Mouse (Mus musculus) limb, embryonic 11.5 days (tissue): Measurements from ENCODE around the gene Prkaa1. TPM values are rescaled to one million over a fixed set of nuclear protein-coding genes. Genes with fewer than 3 reads are reported as not detected.

Experiments used
- ATAC-seq: fragments of 200-750 bp; cut with Nextera tagmentation; 2 replicates; pipeline ENCODE4 v1.8.0; 2017; ENCODE audit warnings: low read depth; ENCODE audit not compliant: insufficient number of reproducible peaks, low FRiP score, low TSS enrichment
- DNase-seq: peaks from one replicate; pipeline ENCODE4 v3.0.0-alpha.2; 2015; ENCODE audit warnings: low spot score
- H3K27ac ChIP-seq: fragments of 300-500 bp; sonication (generic); replicated peaks from 2 replicates; pipeline ENCODE4 v1.5.1; 2014; ENCODE audit warnings: low read depth, mild to moderate bottlenecking, low read length
- H3K27me3 ChIP-seq: fragments of 300-500 bp; sonication (generic); 2 replicates; pipeline ENCODE4 v1.6.1; 2014; ENCODE audit warnings: mild to moderate bottlenecking, low read length, mixed read lengths; ENCODE audit not compliant: control insufficient read depth, insufficient read depth
- H3K36me3 ChIP-seq: fragments of 300-500 bp; sonication (generic); 2 replicates; pipeline ENCODE4 v1.6.1; 2014; ENCODE audit warnings: mild to moderate bottlenecking, low read length, moderate library complexity, mixed read lengths; ENCODE audit not compliant: control insufficient read depth, insufficient read depth
- H3K4me1 ChIP-seq: fragments of 300-500 bp; sonication (generic); 2 replicates; pipeline ENCODE4 v1.6.1; 2014; ENCODE audit warnings: low read length, mixed read lengths; ENCODE audit not compliant: control insufficient read depth, insufficient read depth
- H3K4me2 ChIP-seq: fragments of 300-500 bp; sonication (generic); 2 replicates; pipeline ENCODE4 v1.6.1; 2014; ENCODE audit warnings: low read depth, mild to moderate bottlenecking, moderate library complexity; ENCODE audit not compliant: severe bottlenecking
- H3K4me3 ChIP-seq: fragments of 300-500 bp; sonication (generic); 2 replicates; pipeline ENCODE4 v1.5.1; 2014; ENCODE audit warnings: low read depth, low read length
- H3K9ac ChIP-seq: fragments of 300-500 bp; sonication (generic); 2 replicates; pipeline ENCODE4 v1.6.1; 2014; ENCODE audit warnings: mild to moderate bottlenecking, low read length
- H3K9me3 ChIP-seq: fragments of 300-500 bp; sonication (generic); 2 replicates; pipeline ENCODE4 v1.6.1; 2016; ENCODE audit warnings: low read length; ENCODE audit not compliant: control insufficient read depth
- WGBS: fragments of 180-500 bp; shearing (Covaris S2); extraction: QIAGEN DNeasy Blood & Tissue Kit; methylation state at CpG from one replicate; pipeline ENCODE4 v1.1.7; 2014; 5-methylcytosine and 5-hydroxymethylcytosine counted together
- polyA plus RNA-seq: library from polyadenylated mRNA; unstranded; fragments of >200 nt; fragmentation: Nextera tagmentation; extraction: Ambion mirVana; gene quantifications from 2 replicates; pipeline ENCODE4 v1.2.1, GENCODE M21; 2014

Gene Prkaa1
- polyA plus RNA-seq, 1 experiment from 2014 or later: 21.2 TPM

DNA sequence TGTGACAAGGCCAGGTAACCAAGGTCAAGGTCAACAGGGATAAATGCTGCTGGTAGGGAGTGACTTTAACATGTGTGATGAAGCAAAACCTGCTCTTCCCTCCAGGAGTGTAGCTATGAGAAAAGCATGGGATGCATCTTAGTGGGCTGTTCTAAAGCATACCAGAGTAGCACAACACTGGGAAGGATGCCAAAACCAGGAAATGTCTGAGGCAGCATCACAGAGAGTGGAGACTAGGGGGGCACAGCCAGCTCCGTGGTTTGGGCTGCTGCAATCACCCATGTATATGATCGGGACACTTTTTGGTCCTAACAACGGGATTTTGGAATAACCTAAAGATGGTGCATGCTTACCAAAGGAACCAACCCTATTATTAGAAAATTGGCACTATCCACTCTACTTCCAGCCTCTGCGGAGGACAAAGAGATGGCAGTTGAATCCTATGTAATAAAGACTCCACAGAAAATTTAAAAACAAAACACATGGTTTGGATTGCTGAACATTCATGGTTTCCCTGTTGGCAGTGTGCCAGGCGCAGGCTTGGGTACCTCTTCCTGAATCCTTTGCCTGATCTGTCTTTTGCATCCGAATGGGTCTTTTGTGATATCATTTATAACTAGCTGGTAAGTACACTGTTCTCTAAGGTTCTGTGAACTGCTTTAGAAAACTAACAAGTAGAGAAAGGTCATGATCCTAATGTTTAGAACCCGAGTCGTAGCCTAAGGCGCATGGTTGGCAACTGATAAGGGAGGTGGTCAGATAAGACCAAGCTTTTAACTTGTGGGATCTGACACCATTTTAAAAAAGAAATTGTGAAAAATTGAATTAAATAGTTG, 5.4 kb upstream of the Prkaa1 start:
- no peak overlapping the region for H3K27ac ChIP-seq
- WGBS: 89% methylated on average over 9 of the region's 9 CpGs
- no peak for ATAC-seq

DNA sequence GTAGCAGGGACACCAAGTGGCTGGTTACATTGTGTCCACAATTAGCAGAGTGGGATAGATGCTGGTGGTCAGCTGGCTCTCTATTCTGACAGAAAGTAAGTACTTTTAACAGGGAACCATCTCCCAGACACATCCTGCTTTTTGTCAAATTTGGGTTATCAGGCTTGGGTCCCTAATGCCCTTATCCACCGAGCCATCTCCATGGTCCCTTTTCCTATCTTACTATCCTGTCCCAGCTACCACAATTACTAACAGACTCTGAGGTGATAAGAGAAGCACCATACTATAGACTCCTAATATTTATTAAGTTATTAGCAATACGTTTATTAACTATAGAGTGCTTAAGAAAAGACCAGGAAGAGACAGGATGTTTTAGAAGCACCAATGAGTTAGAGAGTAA, 4.3 kb upstream of the Prkaa1 start:
- no peak overlapping the region for H3K4me3 ChIP-seq
- no peaks in the 10 kb centered on the region for H3K9me3 ChIP-seq
- H3K4me2 ChIP-seq: no peak overlapping the region
- ATAC-seq: no peak
- no peak overlapping the region for H3K27ac ChIP-seq
- 72% methylated on average over 2 of the region's 2 CpGs for WGBS
- no peaks in the 10 kb centered on the region for H3K36me3 ChIP-seq
- H3K4me1 ChIP-seq: no peaks in the 10 kb centered on the region
- no peak overlapping the region for H3K9ac ChIP-seq
- no peak for DNase-seq
- H3K27me3 ChIP-seq: no peaks in the 10 kb centered on the region

More for the DNA sequence above, 5.4 kb upstream of the Prkaa1 start:
- no peak overlapping the region for H3K4me2 ChIP-seq
- no peaks in the 10 kb centered on the region for H3K4me1 ChIP-seq
- DNase-seq: no peak
- H3K9me3 ChIP-seq: no peaks in the 10 kb centered on the region
- H3K4me3 ChIP-seq: no peak overlapping the region
- no peaks in the 10 kb centered on the region for H3K27me3 ChIP-seq
- no peak overlapping the region for H3K9ac ChIP-seq
- no peaks in the 10 kb centered on the region for H3K36me3 ChIP-seq

DNA sequence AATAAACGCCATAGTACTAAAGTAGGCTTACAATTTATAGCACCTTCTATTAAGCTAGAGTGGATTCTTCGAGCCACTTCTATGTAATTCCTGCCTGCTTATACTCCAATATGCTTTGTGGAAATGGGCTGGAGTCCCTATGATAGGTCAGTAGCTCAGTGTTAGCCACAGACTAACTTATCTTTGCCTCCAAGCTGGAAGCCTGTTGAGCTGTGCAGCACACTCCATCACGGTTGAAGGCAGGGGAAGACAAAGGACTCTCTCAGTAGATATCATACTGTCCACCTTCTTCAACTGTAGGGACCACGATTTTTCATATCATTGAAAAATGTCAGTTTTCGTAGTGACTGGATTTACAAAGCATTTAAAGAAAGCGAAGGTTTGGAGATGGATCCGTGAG, 3.8 kb upstream of the Prkaa1 start:
- ATAC-seq: no peak
- Histone ChIP-seq H3K36me3 (no peaks in the 10 kb centered on the region), H3K27me3 (no peaks in the 10 kb centered on the region), H3K9me3 (no peaks in the 10 kb centered on the region), H3K4me2 (no peak overlapping the region), H3K27ac (no peak overlapping the region), H3K4me1 (peaks cover under 1% of the 10 kb centered on the region; the same call in 1 of the 2 replicates), H3K4me3 (no peak overlapping the region), H3K9ac (no peak overlapping the region)
- 87% methylated on average over 7 of the region's 7 CpGs for WGBS
- no peak for DNase-seq

DNA sequence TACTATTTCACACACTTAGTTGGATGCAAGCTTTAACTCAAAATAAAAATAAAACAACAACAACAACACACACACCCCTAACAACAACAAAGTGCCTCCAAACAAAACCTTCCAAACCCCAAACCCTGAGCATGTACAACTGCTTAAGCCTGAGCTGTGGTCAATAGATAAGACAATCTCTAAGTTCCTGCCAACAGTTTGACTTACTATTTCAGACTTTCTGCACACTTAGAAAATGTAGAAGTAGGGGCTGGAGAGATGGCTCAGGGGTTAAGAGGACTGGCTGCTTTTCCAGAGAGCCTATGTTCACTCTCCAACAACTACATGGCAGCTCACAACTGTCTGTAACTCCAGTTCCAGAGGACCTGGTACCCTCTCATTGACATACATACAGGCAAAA, 3.3 kb upstream of the Prkaa1 start:
- Histone ChIP-seq H3K9me3 (no peaks in the 10 kb centered on the region), H3K36me3 (no peaks in the 10 kb centered on the region), H3K4me1 (peaks cover 5% of the 10 kb centered on the region), H3K27ac (no peak overlapping the region), H3K4me3 (no peak overlapping the region), H3K4me2 (no peak overlapping the region), H3K27me3 (no peaks in the 10 kb centered on the region), H3K9ac (no peak overlapping the region)
- DNase-seq (no peak), ATAC-seq (no peak)

DNA sequence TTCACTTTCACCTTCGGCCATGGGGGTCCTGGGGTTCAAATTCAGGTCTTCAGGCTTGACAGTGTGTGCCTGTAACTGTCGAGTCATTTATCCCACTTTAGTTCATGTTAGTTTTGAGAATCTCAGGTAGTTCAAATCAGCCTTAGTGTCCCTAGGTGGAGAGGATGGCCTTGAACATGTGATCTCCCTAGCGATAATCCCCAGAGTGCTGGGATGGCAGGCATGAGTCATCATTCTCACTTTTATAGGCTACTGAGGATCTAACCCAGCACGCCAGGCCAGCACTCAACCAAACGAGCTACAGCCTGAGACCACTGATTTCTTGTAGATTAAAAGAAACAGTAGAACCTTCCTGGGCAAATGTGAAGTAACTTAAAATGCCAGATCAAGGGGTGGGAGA, 1.6 kb upstream of the Prkaa1 start:
- Histone ChIP-seq H3K36me3 (no peaks in the 10 kb centered on the region), H3K9ac (no peak overlapping the region), H3K9me3 (no peaks in the 10 kb centered on the region), H3K27ac (no peak overlapping the region), H3K4me1 (peaks cover 5% of the 10 kb centered on the region), H3K4me2 (no peak overlapping the region), H3K4me3 (no peak overlapping the region), H3K27me3 (no peaks in the 10 kb centered on the region)
- DNase-seq (no peak), ATAC-seq (no peak)
- 64% methylated on average over 5 of the region's 5 CpGs for WGBS

DNA sequence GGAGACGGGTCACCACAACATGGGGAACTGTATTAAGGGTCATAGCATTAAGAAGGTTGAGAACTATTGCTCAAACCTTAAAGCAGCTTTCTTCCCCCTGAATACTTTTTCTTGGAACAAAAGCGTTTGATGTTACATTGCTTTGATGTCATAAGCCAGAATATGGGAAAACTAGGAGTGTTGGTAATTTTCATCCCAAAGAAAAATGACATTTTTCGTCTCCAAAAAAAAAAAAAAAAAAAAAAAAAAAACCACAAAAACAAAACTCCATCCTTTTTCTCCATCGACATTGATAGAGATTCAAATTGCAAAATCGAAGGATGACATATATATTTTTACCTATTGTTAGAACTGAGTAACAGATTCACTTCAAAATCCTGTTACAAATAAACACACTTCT, 947 bp upstream of the Prkaa1 start:
- Histone ChIP-seq H3K9me3 (no peaks in the 10 kb centered on the region), H3K9ac (no peak overlapping the region), H3K4me1 (peaks cover 5% of the 10 kb centered on the region), H3K27ac (no peak overlapping the region), H3K36me3 (no peaks in the 10 kb centered on the region), H3K4me3 (no peak overlapping the region), H3K27me3 (no peaks in the 10 kb centered on the region), H3K4me2 (no peak overlapping the region)
- no peak for ATAC-seq
- 72% methylated on average over 5 of the region's 5 CpGs for WGBS
- no peak for DNase-seq

DNA sequence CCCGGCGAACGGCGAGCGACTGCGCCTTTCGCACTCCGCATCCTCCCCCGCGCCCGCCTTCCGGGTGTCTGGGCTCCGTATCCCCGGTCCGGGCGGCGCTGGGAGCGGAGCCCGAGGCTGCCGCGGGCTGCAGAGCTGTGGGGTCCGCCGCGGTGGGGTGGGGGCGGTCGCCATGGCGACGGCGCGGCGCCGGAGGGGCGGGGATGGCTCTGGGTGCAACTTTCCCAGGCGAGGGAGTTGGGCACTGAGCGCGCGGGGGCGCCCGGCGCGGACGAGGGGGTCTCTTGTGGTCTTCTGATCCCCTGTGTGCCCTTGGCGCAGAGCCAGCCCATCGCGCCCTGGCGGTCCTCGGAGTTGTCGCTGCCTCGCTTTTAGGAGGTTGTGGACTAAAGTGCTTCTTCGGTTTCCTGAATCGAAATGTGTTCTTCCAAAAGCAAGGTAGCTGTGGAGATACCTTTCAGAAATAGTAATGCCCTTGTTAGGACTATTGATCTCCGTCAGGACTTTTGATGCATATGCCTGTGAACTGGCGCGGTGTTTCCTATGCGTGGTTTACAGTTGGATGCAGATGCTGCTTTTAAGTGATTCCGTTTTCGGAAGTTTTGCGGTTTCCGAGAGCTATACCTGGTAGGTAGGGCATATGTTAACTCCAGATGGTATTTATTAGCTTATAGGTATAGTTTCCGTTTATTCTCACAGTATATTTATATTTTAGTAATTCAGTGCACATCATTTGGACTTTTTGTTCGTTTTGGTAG, 539 bp downstream of the Prkaa1 start:
- no peaks in the 10 kb centered on the region for H3K9me3 ChIP-seq
- H3K4me2 ChIP-seq: peak overlapping the region; percentile 65
- no peaks in the 10 kb centered on the region for H3K27me3 ChIP-seq
- H3K27ac ChIP-seq: peak overlapping the region; percentile 85
- DNase-seq (peak; percentile 81), ATAC-seq (peak; percentile 88)
- WGBS: 1% methylated on average over 45 of the region's 61 CpGs
- no peaks in the 10 kb centered on the region for H3K36me3 ChIP-seq
- peak overlapping the region; percentile 88 for H3K9ac ChIP-seq
- peak overlapping the region; percentile 89 for H3K4me3 ChIP-seq
- H3K4me1 ChIP-seq: peaks cover 15% of the 10 kb centered on the region

DNA sequence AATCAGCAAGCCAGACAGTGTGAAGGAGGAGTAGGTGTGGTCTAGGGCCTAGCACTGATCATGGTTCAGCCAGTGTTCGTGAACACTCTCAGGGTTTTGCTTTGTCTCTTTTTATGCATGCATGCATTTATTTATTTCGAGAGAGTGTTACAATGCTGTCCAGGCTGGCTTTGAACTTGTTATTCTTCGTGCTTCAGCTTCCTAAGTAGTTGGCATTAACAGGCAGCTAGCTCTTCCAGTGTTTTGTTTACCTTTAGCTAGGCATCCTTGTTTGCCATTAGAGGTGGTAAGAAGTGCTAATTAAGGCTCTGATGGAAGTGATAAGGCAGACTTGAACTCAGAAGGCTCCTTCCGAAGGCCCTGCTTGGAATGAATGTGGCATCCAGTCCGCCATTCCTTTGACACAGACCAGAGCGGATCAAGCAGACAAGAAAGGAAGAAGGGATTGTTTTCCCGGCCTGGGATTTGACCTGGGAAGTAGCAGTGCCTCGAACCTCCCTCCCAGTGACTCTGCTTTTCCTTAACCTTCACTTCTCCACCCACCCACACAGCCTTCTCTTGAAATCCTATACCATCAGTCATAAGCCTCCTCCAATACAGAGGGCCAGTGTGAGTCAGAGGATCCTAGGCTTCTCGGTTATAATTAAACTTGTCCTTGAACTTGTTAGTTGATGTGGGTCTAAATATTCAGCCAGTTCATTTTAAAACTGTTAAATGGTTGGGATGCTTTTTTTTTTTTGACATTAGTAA, 1.7 kb downstream of the Prkaa1 start:
- H3K27me3 ChIP-seq: no peaks in the 10 kb centered on the region
- 43% methylated on average over 9 of the region's 9 CpGs for WGBS
- no peak for ATAC-seq
- peaks cover 15% of the 10 kb centered on the region for H3K4me1 ChIP-seq
- no peaks in the 10 kb centered on the region for H3K36me3 ChIP-seq
- H3K9me3 ChIP-seq: no peaks in the 10 kb centered on the region
- no peak overlapping the region for H3K9ac ChIP-seq
- DNase-seq: no peak
- no peak overlapping the region for H3K27ac ChIP-seq
- H3K4me2 ChIP-seq: peak overlapping the region; percentile 65
- H3K4me3 ChIP-seq: no peak overlapping the region
